Mouse (Mus musculus) heart, adult 8-10 months (tissue): Measurements from ENCODE around the gene Tiam1. TPM values are rescaled to one million over a fixed set of nuclear protein-coding genes. Genes with fewer than 3 reads are reported as not detected.

Experiments
- total RNA-seq, 4 experiments: library from RNA; stranded (reverse); gene quantifications; 2 replicates each; pipeline ENCODE4 v1.2.4; 2022

Tiam1 gene
- total RNA-seq, 4 experiments from 2014 or later = 4.7 to 7.3 (median 6.7) TPM

Other genes with a start within 250 kb of the Tiam1 start
- gene Sod1, start 77.0 kb upstream of the Tiam1 start, total RNA-seq = 100 to 1,000 TPM; 552 to 637 (median 573) TPM
- 10 to 100 TPM; 19.3 to 23.8 (median 20.7) TPM for gene Scaf4, start 140.7 kb upstream of the Tiam1 start, total RNA-seq
- under 1 TPM; 0.19 to 0.79 (median 0.45) TPM for gene Hunk, start 242.2 kb upstream of the Tiam1 start, total RNA-seq